In the genomic region with DNA sequence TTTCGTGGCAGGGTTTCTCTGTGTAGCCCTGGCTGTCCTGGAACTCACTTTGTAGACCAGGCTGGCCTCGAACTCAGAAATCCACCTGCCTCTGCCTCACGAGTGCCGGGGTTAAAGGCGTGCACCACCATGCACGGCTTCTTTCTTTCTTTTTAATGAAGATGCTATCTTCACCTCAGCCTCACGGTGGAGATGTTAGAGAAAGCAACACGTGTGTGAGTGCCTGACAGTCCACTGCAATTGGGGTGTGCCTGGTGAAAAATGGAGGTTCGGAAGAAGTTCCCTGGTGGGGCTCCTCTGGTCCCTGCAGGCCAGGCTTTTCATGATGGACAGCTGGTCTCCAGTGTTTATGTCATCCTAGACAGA, we compare ENCODE assay signal across 11 mouse cellular contexts.
"Had no signal": no experiment of that assay in that cellular context is flagged by ENCODE, and none has a peak within 500 bp of the region (broad histone marks: within the 10 kb centered on the region; RNA-seq: fewer than 3 reads in every experiment).

No protein-coding gene starts in this region.

- H3K36me3 ChIP-seq: limb, embryonic 10.5 days; limb, embryonic 13.5 days; liver, embryonic 12.5 days; liver, embryonic 15.5 days; lung, embryonic 15.5 days; midbrain, embryonic 10.5 days; midbrain, embryonic 13.5 days; neural tube, embryonic 13.5 days had no signal

- H3K4me1 ChIP-seq: liver, embryonic 12.5 days had no signal

- H3K27ac ChIP-seq: limb, embryonic 13.5 days; liver, embryonic 12.5 days; liver, embryonic 15.5 days; lung, embryonic 15.5 days; midbrain, embryonic 13.5 days; neural tube, embryonic 13.5 days had no signal

- H3K9ac ChIP-seq: liver, embryonic 12.5 days; liver, embryonic 15.5 days had no signal

- H3K4me3 ChIP-seq: liver, embryonic 15.5 days; myocyte had no signal

- ATAC-seq: liver, embryonic 12.5 days had no signal

- DNase-seq: thymus, adult 18-20 months; thymus, postnatal 36 days had no signal

- H3K9me3 ChIP-seq: limb, embryonic 10.5 days; limb, embryonic 13.5 days; liver, embryonic 12.5 days; liver, embryonic 15.5 days; lung, embryonic 15.5 days; midbrain, embryonic 10.5 days; midbrain, embryonic 13.5 days; neural tube, embryonic 13.5 days had no signal
